Mouse (Mus musculus): ENCODE data around the gene Cd2.

GRCm38 (mm10) chr3:101290587-101291520 is 3.1 kb upstream of the Cd2 start:
- TF ChIP-seq POLR2A (IDR thresholded peaks at IDR 0.05; ENCODE audit: low read depth, low read length) (no peak), CTCF (conservative IDR thresholded peaks at IDR 0.05; ENCODE audit: insufficient read depth, insufficient read length, low read depth, low read length) (no peak)
